Mouse (Mus musculus): ENCODE measurements around the gene Ntrk2.
A peak's percentile ranks its signal among the peaks of the same experiment; 100 is the strongest.

The Ntrk2 gene

GRCm38 (mm10) chr13:58964701-58965359 lies 158.5 kb downstream of the Ntrk2 start:
- TF ChIP-seq GATA4 (IDR thresholded peaks at IDR 0.05; ENCODE audit: insufficient replicate concordance, low read length) = no peak

GRCm38 (mm10) chr13:58965826-58966225 lies 159.5 kb downstream of the Ntrk2 start:
- TF ChIP-seq GATA4 (IDR thresholded peaks at IDR 0.05; ENCODE audit: insufficient replicate concordance, low read length) = no peak

GRCm38 (mm10) chr13:58966466-58966865 lies 160.1 kb downstream of the Ntrk2 start:
- no peak for TF ChIP-seq GATA4 (IDR thresholded peaks at IDR 0.05; ENCODE audit: insufficient replicate concordance, low read length)

- no peak for TF ChIP-seq GATA4 (IDR thresholded peaks at IDR 0.05; ENCODE audit: insufficient replicate concordance, low read length)
These were observed 161.8 kb downstream of the Ntrk2 start for GRCm38 (mm10) chr13:58968168-58968567.

- no peak for TF ChIP-seq GATA4 (IDR thresholded peaks at IDR 0.05; ENCODE audit: insufficient replicate concordance, low read length)
These were observed 165.1 kb downstream of the Ntrk2 start for GRCm38 (mm10) chr13:58971449-58971903.

GRCm38 (mm10) chr13:58972511-58972910 lies 166.1 kb downstream of the Ntrk2 start:
- no peak for TF ChIP-seq GATA4 (IDR thresholded peaks at IDR 0.05; ENCODE audit: insufficient replicate concordance, low read length)

GRCm38 (mm10) chr13:58996447-58996846 lies 190.1 kb downstream of the Ntrk2 start:
- TF ChIP-seq GATA4 (IDR thresholded peaks at IDR 0.05; ENCODE audit: insufficient replicate concordance, low read length) = no peak

GRCm38 (mm10) chr13:58997763-58998162 lies 191.4 kb downstream of the Ntrk2 start:
- TF ChIP-seq GATA4 (IDR thresholded peaks at IDR 0.05; ENCODE audit: insufficient replicate concordance, low read length) = no peak

- no peak; the same call in 1 of the 2 replicates for TF ChIP-seq GATA4 (IDR thresholded peaks at IDR 0.05; ENCODE audit: insufficient replicate concordance, low read length)
These were observed 193.1 kb downstream of the Ntrk2 start for GRCm38 (mm10) chr13:58999373-59000053.

- no peak for TF ChIP-seq GATA4 (IDR thresholded peaks at IDR 0.05; ENCODE audit: insufficient replicate concordance, low read length)
These were observed 196.8 kb downstream of the Ntrk2 start for GRCm38 (mm10) chr13:59002943-59003806.

GRCm38 (mm10) chr13:59003807-59004173 lies 197.4 kb downstream of the Ntrk2 start:
- no peak for TF ChIP-seq GATA4 (IDR thresholded peaks at IDR 0.05; ENCODE audit: insufficient replicate concordance, low read length)

GRCm38 (mm10) chr13:59004579-59004978 lies 198.2 kb downstream of the Ntrk2 start:
- no peak for TF ChIP-seq GATA4 (IDR thresholded peaks at IDR 0.05; ENCODE audit: insufficient replicate concordance, low read length)

- 0 out of 2 replicates have a peak, but pooled peaks have one; percentile 58 for TF ChIP-seq GATA4 (IDR thresholded peaks at IDR 0.05; ENCODE audit: insufficient replicate concordance, low read length)
These were observed 203.5 kb downstream of the Ntrk2 start for GRCm38 (mm10) chr13:59009855-59010254.

- no peak for TF ChIP-seq GATA4 (IDR thresholded peaks at IDR 0.05; ENCODE audit: insufficient replicate concordance, low read length)
These were observed 204.6 kb downstream of the Ntrk2 start for GRCm38 (mm10) chr13:59010893-59011529.

- TF ChIP-seq GATA4 (IDR thresholded peaks at IDR 0.05; ENCODE audit: insufficient replicate concordance, low read length) = no peak
These were observed 205.1 kb downstream of the Ntrk2 start for GRCm38 (mm10) chr13:59011530-59011903.

Data from liver, adult (tissue).